Mouse (Mus musculus) CH12.LX (cell line): ENCODE measurements around the gene Qsox1. TPM values are rescaled to one million over a fixed set of nuclear protein-coding genes. Genes with fewer than 3 reads are reported as not detected.

Experiments used
- DNase-seq: peaks from one replicate; pipeline ENCODE4 v3.0.0-alpha.2; 2013; ENCODE audit errors: extremely low read depth
- H3K27ac ChIP-seq: 2 replicates; pipeline ENCODE4 v1.5.1; 2012; ENCODE audit warnings: low read depth, mild to moderate bottlenecking, control low read depth, moderate library complexity; ENCODE audit not compliant: insufficient read depth
- H3K27me3 ChIP-seq: replicated peaks from 2 replicates; pipeline ENCODE3; 2012; ENCODE audit warnings: inconsistent platforms
- H3K36me3 ChIP-seq, 2 experiments: replicated peaks in 1 of 2; 2 replicates each; pipeline versions ENCODE3 to v1.6.1; 2012; ENCODE audit warnings: inconsistent platforms in 1 of 2, low read length in 1 of 2, mild to moderate bottlenecking in 1 of 2, mixed read lengths in 1 of 2, moderate library complexity in 1 of 2; ENCODE audit not compliant: control insufficient read depth in 1 of 2, insufficient read depth in 1 of 2
- H3K4me1 ChIP-seq, 2 experiments: 2 replicates each; pipeline ENCODE4 v1.6.1; 2012; ENCODE audit warnings: inconsistent platforms in 1 of 2, moderate library complexity in 1 of 2; ENCODE audit not compliant: insufficient read depth in 2 of 2, control insufficient read depth in 1 of 2
- H3K4me2 ChIP-seq: 2 replicates; pipeline ENCODE4 v1.6.1; 2012; ENCODE audit warnings: low read depth, mild to moderate bottlenecking, control low read depth; ENCODE audit not compliant: poor library complexity, insufficient read depth, severe bottlenecking
- H3K4me3 ChIP-seq, 3 experiments: fragments of 150-350 bp in 1 of 3; sonication (generic) in 1 of 3; replicated peaks in 1 of 3; 2 replicates each; pipeline versions ENCODE3 to v1.5.1; 2011 to 2012; ENCODE audit warnings: low read depth in 2 of 3, low read length in 2 of 3, mild to moderate bottlenecking in 2 of 3, moderate library complexity in 2 of 3, control low read depth in 1 of 3, improper control_type of control experiment in 1 of 3, inconsistent platforms in 1 of 3, mixed read lengths in 1 of 3; ENCODE audit not compliant: poor library complexity in 1 of 3
- H3K79me2 ChIP-seq: replicated peaks from 2 replicates; pipeline ENCODE4 v1.6.1; 2012; ENCODE audit warnings: mild to moderate bottlenecking, moderate library complexity; ENCODE audit not compliant: control insufficient read depth, poor library complexity, insufficient read depth, severe bottlenecking; ENCODE audit errors: extremely low read depth
- H3K9ac ChIP-seq: 2 replicates; pipeline ENCODE4 v1.6.1; 2012; ENCODE audit warnings: low read depth, mild to moderate bottlenecking, control low read depth, moderate library complexity; ENCODE audit not compliant: insufficient read depth
- H3K9me3 ChIP-seq: replicated peaks from 2 replicates; pipeline ENCODE3; 2012; ENCODE audit warnings: low read length, inconsistent platforms, mixed read lengths
- CHD2 ChIP-seq: IDR thresholded peaks from 2 replicates; pipeline ENCODE4 v1.6.1; 2011; ENCODE audit warnings: low read length, improper control_type of control experiment
- CTCF ChIP-seq, 2 experiments: IDR thresholded peaks in 1 of 2; conservative IDR thresholded peaks in 1 of 2; 2 replicates each; pipeline ENCODE4 v1.5.1; 2011 to 2012; ENCODE audit warnings: low read depth in 2 of 2, low read length in 2 of 2, improper control_type of control experiment in 1 of 2, inconsistent platforms in 1 of 2, mild to moderate bottlenecking in 1 of 2, moderate library complexity in 1 of 2
- ETS1 ChIP-seq: conservative IDR thresholded peaks from 2 replicates; pipeline ENCODE4 v1.6.1; 2012; ENCODE audit warnings: low read depth, mild to moderate bottlenecking, inconsistent platforms, low read length, improper control_type of control experiment, moderate library complexity
- GABPA ChIP-seq: IDR thresholded peaks from 2 replicates; pipeline ENCODE4 v1.6.1; 2012; ENCODE audit warnings: low read depth, low read length, improper control_type of control experiment, inconsistent platforms; ENCODE audit not compliant: insufficient replicate concordance
- JUND ChIP-seq: conservative IDR thresholded peaks from 2 replicates; pipeline ENCODE4 v1.6.1; 2011; ENCODE audit warnings: low read depth, low read length, improper control_type of control experiment
- NELFE ChIP-seq: IDR thresholded peaks from 2 replicates; pipeline ENCODE4 v1.6.1; 2011; ENCODE audit warnings: low read depth, low read length, improper control_type of control experiment
- NRF1 ChIP-seq: IDR thresholded peaks from 2 replicates; pipeline ENCODE4 v1.6.1; 2014; ENCODE audit warnings: low read depth, mild to moderate bottlenecking, inconsistent platforms, low read length, improper control_type of control experiment, moderate library complexity
- POLR2AphosphoS2 ChIP-seq: IDR thresholded peaks from 2 replicates; pipeline ENCODE4 v1.6.1; 2011; ENCODE audit warnings: low read depth, low read length, improper control_type of control experiment
- RCOR1 ChIP-seq: conservative IDR thresholded peaks from 2 replicates; pipeline ENCODE4 v1.6.1; 2012; ENCODE audit warnings: low read depth, mild to moderate bottlenecking, inconsistent platforms, low read length, improper control_type of control experiment
- SIN3A ChIP-seq: IDR thresholded peaks from 2 replicates; pipeline ENCODE4 v1.6.1; 2012; ENCODE audit warnings: low read length, improper control_type of control experiment, inconsistent platforms
- TBP ChIP-seq: conservative IDR thresholded peaks from 2 replicates; pipeline ENCODE4 v1.6.1; 2011; ENCODE audit warnings: low read depth, low read length, improper control_type of control experiment
- TCF12 ChIP-seq: IDR thresholded peaks from 2 replicates; pipeline ENCODE4 v1.6.1; 2014; ENCODE audit warnings: low read depth, mild to moderate bottlenecking, inconsistent platforms, low read length, improper control_type of control experiment
- USF1 ChIP-seq: IDR thresholded peaks from 2 replicates; pipeline ENCODE4 v1.6.1; 2014; ENCODE audit warnings: low read depth, mild to moderate bottlenecking, inconsistent platforms, low read length, improper control_type of control experiment
- ZKSCAN1 ChIP-seq: IDR thresholded peaks from 2 replicates; pipeline ENCODE4 v1.6.1; 2012; ENCODE audit warnings: low read depth, inconsistent platforms, low read length, improper control_type of control experiment, borderline replicate concordance
- ZNF384 ChIP-seq: IDR thresholded peaks from 2 replicates; pipeline ENCODE4 v1.6.1; 2012; ENCODE audit warnings: low read depth, low read length, improper control_type of control experiment, inconsistent platforms
- dilution Hi-C: fragments of 300-500 bp; cut with MboI; formaldehyde crosslinking; loops from 2 replicates; pipeline ENCODE4 v1.14.3; 2020; ENCODE audit warnings: low sequenced_read_pairs; ENCODE audit not compliant: extremely low pct_unique_long_range_greater_than_20kb, extremely low pct_ligation_motif_present
- in situ Hi-C: fragments of 300-500 bp; cut with MboI; formaldehyde crosslinking; loops from 3 replicates; pipeline ENCODE4 v1.14.3; 2019; ENCODE audit warnings: low sequenced_read_pairs, low pct_ligation_motif_present, low pct_unique_long_range_greater_than_20kb, mixed read lengths
- polyA plus RNA-seq: library from polyadenylated mRNA; unstranded; fragments of >175 nt; gene quantifications from 2 replicates; pipeline ENCODE4 v1.2.1, GENCODE M21; 2012; ENCODE audit warnings: low read depth; ENCODE audit not compliant: insufficient read length
- total RNA-seq, 2 experiments: library from RNA; depleted of rRNA; stranded (reverse); fragments of 300-350 nt in 1 of 2; fragments of >200 nt in 1 of 2; gene quantifications; 2 replicates each; pipeline ENCODE4 v1.2.3; 2012 to 2014

Gene Qsox1
- total and polyA plus RNA-seq, 3 experiments, result 8.6 to 13.7 (median 11.6) TPM

GRCm38 (mm10) chr1:155777641-155778625 is 34.8 kb downstream of the Qsox1 start:
- dilution Hi-C loops, result no loop called here
- H3K27me3 ChIP-seq, result no peaks in the 10 kb centered on the region
- H3K4me2 ChIP-seq, result no peak overlapping the region
- H3K27ac ChIP-seq, result no peak overlapping the region
- peaks cover 2 to 43% of the 10 kb centered on the region in 2 experiments for H3K36me3 ChIP-seq
- DNase-seq, result no peak
- H3K4me1 ChIP-seq, result peaks cover 3 to 17% of the 10 kb centered on the region in 2 experiments; a peak in 3 of 4 replicates
- H3K9ac ChIP-seq, result no peak overlapping the region
- in situ Hi-C loops, result no loop called here
- no peak for TF ChIP-seq GABPA
- no peak for TF ChIP-seq CHD2
- no peak for TF ChIP-seq ZKSCAN1
- TF ChIP-seq USF1, result no peak
- no peak for TF ChIP-seq NELFE
- no peak overlapping the region for H3K4me3 ChIP-seq
- H3K79me2 ChIP-seq, result no peaks in the 10 kb centered on the region
- no peaks in the 10 kb centered on the region for H3K9me3 ChIP-seq

GRCm38 (mm10) chr1:155759167-155759566 is 53.5 kb downstream of the Qsox1 start:
- dilution Hi-C loops (no loop called here), in situ Hi-C loops (no loop called here)
- Histone ChIP-seq H3K4me2 (no peak overlapping the region), H3K27ac (no peak overlapping the region), H3K36me3 (no peaks in the 10 kb centered on the region), H3K79me2 (no peaks in the 10 kb centered on the region), H3K4me1 (peaks cover 0 to 7% of the 10 kb centered on the region in 2 experiments; a peak in 2 of 4 replicates), H3K27me3 (peaks cover 3% of the 10 kb centered on the region), H3K4me3 (no peak overlapping the region), H3K9ac (no peak overlapping the region), H3K9me3 (no peaks in the 10 kb centered on the region)
- DNase-seq, result no peak
- TF ChIP-seq ETS1 (no peak), TBP (no peak), NELFE (no peak), RCOR1 (no peak), NRF1 (no peak), POLR2AphosphoS2 (no peak), TCF12 (no peak), JUND (no peak), CTCF (conservative IDR thresholded peaks at IDR 0.05 in 1 of 2, IDR thresholded peaks at IDR 0.05 in 1 of 2; ENCODE audit: low read depth in 2 of 2, low read length in 2 of 2) (no peak), SIN3A (no peak), ZNF384 (no peak)
